Mouse (Mus musculus) granulocyte monocyte progenitor cell, adult 5-6 weeks (primary cell): ENCODE data around the gene Pacs2. TPM values are rescaled to one million over a fixed set of nuclear protein-coding genes. Genes with fewer than 3 reads are reported as not detected.

Experiments used
- ATAC-seq: replicated peaks from 2 replicates; pipeline ENCODE4 v1.8.0; 2016; ENCODE audit warnings: mild to moderate bottlenecking, moderate TSS enrichment, inconsistent platforms; ENCODE audit not compliant: poor library complexity, severe bottlenecking
- total RNA-seq, 2 experiments: library from RNA; stranded (forward) in 1 of 2; stranded (reverse) in 1 of 2; fragments of 200-712, 200-1000 nt in 1 of 2; fragments of >200 nt in 1 of 2; fragmentation: Nextera tagmentation in 1 of 2; gene quantifications; 2 replicates each; pipeline ENCODE4 v1.2.3; 2014 to 2017

Gene Pacs2
- total RNA-seq, 2 experiments from 2014 or later = 6.9 to 23.7 TPM

DNA sequence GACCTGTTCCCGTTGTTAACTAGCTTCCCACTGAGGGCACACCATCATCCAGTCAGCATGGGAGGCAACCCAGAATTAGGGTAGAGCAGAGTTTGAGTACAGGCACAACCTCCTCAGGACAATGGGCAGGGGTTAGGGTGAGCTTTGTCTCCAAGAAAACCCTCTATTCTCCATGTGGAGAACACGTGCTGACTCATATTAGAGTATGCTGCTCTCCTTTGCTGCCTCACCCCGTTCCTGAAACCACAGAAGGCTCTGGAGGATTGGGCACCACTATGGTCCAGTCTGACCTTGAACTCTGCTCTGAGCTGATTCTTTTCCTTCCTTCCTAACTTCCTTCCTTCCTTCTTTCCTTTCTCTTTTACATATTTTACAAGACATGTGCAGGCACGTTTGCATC lies 24.1 kb downstream of the Pacs2 start:
- ATAC-seq = no peak

DNA sequence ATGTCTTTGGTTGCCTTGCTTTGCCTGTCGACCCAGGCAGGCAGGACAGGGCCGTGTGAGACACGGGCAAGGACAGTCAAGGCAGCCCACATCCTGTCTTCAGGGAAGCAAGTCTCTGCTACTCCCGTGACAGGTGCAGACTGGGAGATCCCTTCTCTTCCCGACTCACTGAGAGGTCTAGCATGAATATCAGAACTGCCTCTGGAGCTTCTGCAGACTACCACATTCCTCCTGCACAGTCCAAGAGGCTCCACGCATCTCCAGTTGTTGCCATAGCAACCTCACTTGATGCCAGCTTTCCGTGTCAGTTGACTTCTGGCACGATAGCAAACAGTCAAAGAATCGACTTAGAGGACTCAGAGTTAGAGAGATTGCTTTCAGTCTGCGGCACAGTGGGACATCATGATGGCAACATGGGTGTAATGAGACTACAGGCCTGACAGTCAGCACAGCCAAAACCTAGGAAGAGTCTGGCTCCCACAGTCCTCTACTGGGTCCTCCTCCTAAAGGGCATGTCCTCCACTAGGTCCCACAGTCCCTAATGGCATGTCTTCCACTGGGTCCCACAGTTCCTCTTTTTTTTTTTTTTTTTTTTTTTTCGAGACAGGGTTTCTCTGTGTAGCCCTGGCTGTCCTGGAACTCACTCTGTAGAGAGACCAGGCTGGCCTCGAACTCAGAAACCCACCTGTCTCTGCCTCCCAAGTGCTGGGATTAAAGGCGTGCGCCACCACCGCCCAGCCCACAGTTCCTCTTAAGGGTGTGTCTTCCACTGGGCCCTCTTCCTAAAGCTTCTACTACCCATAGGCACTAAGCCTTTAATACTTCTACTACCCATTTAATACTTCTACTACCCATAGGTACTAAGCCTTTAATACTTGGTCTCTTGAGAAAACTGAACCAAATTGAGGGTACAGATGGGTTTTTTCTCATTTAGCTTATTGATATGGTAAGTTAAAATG lies 27.5 kb downstream of the Pacs2 start:
- peak; percentile 43; the same call in 1 of the 2 replicates for ATAC-seq

GRCm38 (mm10) chr12:113042543-113042942 lies 28.2 kb downstream of the Pacs2 start:
- peak; percentile 40 for ATAC-seq

GRCm38 (mm10) chr12:113044916-113045677 lies 30.8 kb downstream of the Pacs2 start:
- no peak for ATAC-seq

DNA sequence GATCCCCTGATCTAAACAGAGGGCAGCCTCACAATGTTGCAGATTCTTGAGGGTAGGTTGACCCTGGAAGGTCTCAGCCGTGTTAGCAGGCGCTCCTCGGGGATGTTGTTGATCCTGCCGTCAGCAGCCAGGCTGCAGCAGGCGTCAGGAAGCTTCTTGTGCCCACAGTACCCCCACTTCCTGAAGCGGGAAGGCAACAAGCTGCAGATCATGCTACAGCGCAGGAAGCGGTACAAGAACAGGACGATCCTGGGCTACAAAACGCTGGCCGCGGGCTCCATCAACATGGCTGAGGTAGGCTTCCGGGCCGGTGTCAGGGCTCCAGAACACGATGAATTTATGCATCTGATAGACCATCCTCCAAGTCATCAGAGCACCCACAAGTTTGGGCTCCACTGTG lies 32.6 kb downstream of the Pacs2 start:
- peak; percentile 52 for ATAC-seq

- no peak for ATAC-seq
Observed at GRCm38 (mm10) chr12:113048103-113048502, 33.8 kb downstream of the Pacs2 start.

- ATAC-seq = no peak
Observed at GRCm38 (mm10) chr12:113049836-113050235, 35.5 kb downstream of the Pacs2 start.

DNA sequence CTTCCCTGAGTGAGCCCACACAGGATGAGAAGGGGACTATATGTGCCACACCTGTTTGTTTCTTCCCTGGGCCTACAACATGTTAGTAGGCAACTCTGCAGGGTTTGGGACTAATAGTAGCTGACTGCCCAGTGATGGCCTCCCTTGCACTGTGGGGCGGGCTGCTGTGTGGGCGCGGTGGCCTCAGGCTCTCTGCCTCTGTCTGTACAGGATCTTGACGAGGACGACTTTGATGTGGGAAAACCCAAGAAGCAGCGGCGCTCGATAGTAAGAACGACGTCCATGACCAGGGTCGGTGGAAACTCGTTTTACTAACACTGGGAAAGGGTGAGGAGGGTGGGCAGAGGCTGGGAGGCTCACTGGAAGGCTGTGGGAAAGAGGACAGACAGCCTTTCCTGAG lies 36.4 kb downstream of the Pacs2 start:
- no peak for ATAC-seq

DNA sequence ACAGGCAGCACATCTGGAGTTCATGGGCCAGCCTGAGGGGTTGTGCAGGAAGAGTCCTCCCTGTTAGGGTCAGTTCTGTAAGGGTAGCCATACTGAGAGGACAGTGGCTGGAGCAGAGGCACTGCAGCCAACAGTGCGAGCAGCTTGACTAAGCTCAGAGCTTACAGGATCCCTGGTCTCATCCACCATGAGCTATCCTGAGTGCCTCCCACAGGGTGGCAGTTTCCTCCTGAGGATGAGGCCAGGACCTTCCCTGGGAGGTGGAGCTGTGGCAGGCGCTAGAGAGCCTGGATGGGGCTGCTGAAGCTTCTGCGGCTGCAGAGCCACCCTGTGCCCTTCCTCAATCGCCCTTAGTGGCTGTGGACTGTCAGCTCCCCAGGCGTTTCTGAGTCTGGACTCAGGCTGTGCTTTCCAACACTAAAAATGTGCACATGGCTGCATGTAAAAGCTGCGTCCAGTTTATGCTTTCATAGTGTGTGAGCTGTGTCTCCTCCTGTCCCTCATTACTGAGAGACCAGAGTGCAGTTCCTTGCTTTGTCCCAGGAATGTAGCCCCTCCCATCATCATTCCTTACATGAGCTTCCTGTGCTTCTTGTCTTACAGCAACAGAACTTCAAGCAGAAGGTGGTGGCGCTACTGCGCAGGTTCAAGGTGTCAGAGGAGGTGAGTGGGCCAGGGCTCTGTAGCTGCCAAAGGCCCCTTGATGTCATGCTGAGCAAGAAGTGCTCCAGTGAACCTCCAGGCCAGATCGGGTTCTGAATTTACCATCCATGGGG lies 37.5 kb downstream of the Pacs2 start:
- no peak for ATAC-seq

- ATAC-seq = no peak
Observed at GRCm38 (mm10) chr12:113056089-113056488, 41.8 kb downstream of the Pacs2 start.

GRCm38 (mm10) chr12:113060178-113060577 lies 45.9 kb downstream of the Pacs2 start:
- no peak for ATAC-seq

GRCm38 (mm10) chr12:113061606-113062005 lies 47.3 kb downstream of the Pacs2 start:
- ATAC-seq = no peak

GRCm38 (mm10) chr12:113062201-113062600 lies 47.9 kb downstream of the Pacs2 start:
- no peak for ATAC-seq

GRCm38 (mm10) chr12:113063700-113064099 lies 49.4 kb downstream of the Pacs2 start:
- ATAC-seq = no peak

- peak; percentile 51; the same call in 1 of the 2 replicates for ATAC-seq
Observed at GRCm38 (mm10) chr12:113068002-113068401, 53.7 kb downstream of the Pacs2 start.

DNA sequence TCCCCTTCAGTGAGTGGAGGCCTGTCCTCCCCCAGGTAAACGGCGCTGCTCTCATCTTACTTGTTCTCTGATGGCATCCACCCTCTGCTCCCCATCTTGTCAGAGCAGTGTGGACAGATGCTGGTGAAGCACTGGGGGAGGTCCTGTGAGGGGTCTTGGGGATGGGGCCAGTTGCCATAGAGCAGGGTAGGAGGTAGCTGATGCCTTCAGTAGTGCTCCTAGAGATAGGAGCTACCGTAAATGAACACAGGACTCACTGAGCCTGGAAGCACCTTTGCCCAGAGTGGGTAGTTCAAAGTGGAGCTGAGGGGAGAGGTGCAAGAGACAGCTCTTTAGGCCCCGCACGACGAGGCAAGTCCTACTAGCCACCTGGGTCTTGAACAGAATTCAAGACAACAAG lies 55.1 kb downstream of the Pacs2 start:
- ATAC-seq = no peak

GRCm38 (mm10) chr12:113071321-113071720 lies 57.0 kb downstream of the Pacs2 start:
- no peak for ATAC-seq

- ATAC-seq = no peak
Observed at GRCm38 (mm10) chr12:113071827-113072226, 57.5 kb downstream of the Pacs2 start.

GRCm38 (mm10) chr12:113073420-113074328 lies 59.4 kb downstream of the Pacs2 start:
- ATAC-seq = peak; percentile 13
